Mouse (Mus musculus) lung, postnatal 14 days (tissue): ENCODE results near the gene Trit1.
"Not testable (repeated sequence)": the region's sequence is repeated elsewhere in the genome, so short reads cannot be mapped to it uniquely, and the experiment has no call there.

Source experiments
- DNase-seq: peaks from one replicate; pipeline ENCODE4 v3.0.0; 2021

Gene Trit1

DNA sequence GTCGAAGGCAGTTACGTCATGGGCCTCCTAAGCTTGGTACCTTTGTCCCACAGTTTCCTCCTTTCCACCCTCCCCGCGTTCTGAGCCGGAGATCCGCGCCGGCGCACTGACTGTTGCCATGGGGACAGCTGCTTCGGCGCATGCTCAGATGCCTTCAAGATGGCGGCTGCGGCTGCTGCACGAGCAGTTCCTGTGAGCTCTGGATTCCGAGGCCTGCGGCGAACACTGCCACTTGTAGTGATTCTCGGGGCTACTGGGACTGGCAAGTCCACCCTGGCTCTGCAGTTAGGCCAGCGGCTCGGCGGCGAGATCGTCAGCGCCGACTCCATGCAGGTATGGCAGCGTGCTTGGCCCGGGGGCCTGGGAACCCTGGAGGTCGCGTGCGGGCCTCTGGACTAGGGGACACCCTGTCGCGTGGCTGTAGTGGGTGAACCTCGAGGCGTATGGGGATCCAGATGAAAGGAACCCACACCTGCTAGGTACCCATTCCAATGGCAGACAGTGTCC, at the start of gene Trit1:
Gene Trit1 (plus strand): TSS at position 147 of the 507 bp plus-strand sequence.
- DNase-seq: peak; percentile 96

DNA sequence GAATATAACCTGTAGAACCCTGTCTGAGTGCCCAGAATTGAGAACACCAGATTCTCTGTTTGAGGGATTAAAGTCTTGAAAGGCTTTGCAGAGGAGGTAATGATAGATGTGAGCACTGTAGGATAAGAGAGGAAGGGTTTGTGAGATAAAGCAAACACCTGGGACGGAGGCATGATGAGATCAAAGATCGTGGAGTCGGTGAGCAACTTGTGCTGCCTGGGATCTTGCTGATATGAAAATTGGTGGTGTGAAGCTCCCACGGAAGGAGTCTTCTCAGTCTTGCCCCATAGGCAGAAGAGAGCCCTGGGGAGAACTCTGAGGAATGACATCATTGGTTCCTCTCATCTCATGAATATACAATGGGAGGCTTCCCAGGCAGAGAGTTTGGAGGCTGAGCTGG, 48.3 kb upstream of the Trit1 start:
- no peak for DNase-seq

DNA sequence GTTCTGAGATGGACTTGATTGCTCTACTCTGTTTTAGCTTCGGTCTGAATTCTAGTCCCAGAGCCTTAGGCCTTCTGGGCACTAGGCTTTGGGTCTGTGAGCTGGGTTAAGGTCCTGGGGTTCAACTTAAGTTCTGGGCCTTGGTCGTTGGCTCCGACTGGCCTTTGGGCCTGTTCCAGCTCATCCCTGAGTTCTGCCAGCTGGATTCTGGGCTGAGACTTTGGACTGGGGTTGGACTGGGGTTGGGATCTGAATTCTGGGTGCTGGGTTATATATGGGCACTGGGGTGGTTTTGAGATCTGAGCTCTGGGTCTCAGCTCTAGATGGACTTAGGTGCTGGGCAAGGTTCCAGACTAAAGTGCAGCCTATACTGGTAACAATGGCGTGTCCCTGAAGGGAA, 45.2 kb upstream of the Trit1 start:
- DNase-seq: no peak

DNA sequence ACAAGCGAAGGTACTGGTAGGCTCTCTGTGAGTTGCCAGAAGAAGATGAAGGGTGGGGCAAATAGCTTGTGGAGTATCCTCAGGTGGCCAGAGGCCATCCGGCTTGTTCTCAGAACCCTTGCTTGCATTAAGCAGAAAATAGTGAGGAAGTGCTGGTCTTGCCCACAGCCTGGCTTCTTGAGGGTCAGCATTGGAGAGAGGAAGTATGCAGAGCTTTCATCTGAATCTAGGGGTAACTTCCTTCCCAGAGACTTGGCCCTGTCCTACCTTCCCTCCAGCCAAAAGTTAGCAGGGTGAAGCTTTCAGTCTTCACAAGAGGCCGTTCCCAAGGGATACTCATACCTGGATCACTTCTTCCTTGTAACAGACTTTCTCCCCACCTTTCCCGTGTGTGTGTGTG, 44.8 kb upstream of the Trit1 start:
- DNase-seq: no peak

DNA sequence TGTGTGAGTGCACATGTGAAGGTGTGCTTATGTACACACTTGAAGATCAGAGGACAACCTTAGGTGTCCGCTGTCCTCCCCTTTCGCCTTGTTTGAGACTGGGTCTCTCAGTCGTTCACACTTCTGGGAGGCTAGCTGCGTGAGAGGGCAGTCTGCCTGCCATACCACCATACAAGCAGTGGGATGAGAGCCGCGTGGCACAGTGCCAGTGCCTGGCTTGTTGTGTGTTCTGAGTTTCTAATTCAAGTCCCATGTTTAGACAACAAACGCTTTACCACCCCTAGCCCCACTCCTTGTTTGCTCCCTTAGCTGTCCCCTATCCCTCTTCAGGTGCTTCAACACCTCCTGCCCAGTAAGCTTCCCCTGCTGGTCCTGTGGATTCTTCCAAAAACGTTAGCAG, 44.3 kb upstream of the Trit1 start:
- no peak for DNase-seq

DNA sequence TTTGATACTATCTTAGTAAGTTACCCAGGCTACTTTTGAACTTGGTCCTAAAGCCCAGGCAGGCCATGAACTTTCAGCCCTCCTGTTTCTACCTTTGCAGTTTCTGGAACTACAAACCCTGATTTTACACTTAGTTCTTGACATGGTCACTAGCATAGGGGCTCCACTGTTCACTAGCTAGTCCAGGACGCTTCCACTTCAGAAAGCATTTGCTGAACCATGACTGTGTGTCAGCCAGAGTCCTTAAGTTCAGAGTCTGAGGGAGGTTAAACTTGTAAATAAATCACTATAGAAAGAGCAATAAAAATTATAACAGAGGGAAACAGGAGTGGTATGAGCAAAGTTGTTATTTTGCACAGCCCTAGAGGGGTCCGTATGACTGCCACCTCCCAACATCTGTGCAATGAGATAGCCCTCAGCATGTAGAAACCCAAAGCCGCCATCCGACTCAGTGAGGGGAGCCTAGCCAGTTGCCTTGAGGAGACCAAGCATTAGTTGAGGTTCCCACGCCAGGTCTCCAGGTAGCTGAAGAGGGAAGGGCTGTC, 41.3 kb upstream of the Trit1 start:
- no peak for DNase-seq

DNA sequence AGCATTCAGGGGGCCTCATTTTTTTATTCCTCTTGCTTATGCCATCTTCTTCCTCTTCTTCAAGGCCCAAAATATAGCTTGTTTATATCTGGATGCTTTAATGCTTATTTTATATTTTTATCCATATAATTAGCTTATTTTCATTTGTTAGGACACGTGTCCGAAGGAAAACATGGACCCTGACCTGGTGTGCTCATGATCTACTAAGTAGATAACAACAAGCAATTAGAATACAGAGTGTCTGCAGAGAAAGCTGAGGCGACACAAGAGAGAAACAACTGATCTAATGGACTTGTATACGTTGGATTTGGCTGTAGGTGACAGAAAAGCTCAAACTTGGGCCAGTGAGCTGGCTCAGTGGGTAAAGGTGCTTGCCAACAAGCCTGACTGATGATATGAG, 39.5 kb upstream of the Trit1 start:
- DNase-seq: no peak

DNA sequence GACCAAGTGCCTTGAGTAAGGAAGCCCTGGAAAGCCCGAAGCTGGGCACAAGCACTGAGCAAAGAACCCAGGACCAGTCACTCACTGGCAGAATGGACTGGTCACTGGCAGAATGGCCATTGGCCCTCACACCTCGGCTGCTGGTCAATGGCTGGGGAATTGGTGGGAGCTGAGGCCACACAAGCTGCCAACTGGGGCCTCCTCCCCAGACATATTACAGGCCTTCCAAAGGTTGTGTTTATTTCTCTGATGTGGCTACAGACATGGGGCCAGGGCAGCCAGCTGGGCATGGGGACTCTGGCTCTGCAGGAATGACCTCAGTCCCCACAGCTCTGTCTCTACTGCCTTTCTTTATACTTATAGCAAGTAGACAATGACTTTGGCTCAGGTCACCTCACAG, 37.5 kb upstream of the Trit1 start:
- DNase-seq: no peak

DNA sequence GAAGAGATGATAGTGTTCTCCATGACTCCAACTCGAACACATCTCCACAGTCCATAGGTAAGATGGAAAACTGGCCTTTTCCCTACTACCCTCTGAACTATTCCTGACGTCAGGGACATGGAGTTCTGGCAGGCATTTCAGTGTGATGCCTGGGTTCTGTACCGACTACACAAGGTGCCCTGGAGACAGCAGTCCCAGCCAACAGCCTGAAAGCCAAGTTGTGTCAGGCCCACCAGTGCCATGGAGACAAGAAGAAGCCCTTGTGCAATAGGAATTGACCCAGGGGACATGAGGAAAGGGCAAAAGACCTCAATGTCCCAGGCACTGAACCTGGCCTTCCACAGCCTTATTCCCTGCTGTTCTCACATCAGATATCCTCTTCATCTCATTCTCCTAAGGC, 36.6 kb upstream of the Trit1 start:
- DNase-seq: no peak

DNA sequence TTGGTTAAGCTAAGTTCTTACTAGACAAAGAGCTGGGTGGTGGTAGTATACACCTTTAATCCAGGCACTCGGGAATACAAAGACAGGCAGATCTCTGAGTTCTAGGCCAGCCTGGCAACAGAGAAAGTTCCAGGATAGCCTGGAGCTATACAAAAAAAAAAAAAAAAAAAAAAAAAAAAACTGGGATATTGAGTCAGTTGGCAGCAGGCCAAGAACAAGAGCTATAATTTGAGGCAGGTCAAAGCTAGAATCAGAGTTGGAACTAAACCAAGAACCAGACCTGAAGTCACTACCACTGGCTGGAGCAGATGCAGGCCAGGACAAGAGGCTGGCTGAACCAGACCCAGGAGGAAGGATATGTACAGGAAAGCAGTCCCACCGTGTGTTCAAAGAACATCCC, 35.7 kb upstream of the Trit1 start:
- no peak for DNase-seq

DNA sequence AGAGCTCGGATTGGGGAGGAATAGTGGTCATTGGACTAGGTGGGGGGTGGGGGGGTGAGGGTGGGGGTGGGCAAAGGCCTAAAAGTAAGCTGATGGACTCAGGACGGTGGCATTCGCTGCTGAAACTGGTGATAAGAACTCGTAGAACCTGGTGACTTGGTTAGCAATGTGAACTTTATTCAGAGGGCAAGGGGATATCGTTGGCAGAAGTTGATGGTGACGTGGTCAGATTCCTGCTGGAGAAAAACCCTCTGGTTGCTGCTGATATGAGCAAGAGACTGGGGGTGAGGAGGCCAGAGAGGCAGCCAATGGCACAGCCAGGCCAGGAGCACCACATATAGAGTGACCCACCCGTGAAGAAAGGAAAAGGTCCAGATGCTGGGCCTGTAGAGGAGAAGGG, 35.2 kb upstream of the Trit1 start:
- DNase-seq: no peak

DNA sequence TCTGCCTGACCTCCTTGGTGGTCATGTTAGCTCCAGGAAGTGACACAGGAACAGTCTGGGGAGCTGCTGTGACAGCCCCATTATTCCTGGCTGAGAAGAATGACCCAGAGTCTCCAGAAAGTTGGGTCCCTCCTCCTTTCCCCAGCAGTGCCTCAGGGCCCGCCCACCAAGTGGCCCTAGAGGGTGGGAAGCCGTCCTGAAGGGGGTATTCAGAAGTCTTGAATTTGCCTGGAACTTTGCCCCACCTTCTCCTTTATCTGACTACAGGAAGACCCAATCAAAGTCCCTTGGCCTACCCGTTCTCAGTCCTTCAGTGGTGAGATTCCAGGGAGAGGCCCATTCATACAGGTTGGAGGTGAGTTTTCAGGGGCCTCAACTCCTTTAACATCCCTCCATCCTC, 34.5 kb upstream of the Trit1 start:
- DNase-seq: no peak

DNA sequence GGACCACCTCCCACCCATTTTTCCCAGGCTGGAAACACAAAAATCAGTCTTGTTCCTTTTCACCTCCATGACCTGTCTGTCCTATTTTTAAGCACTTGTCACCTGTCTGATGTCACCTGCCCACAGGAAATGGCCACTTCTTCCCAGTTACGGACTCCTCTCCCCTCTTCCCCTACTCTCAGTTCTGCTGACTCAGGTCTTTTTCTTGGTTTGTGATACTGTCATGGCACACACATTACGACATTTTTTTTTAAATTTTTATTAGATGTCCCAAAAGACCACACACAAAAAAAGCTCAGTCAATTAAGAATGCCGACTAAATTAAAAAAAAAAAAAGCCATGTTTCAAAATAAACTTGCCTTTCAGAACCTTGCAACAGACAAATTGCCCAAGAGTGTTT, 33.9 kb upstream of the Trit1 start:
- DNase-seq: no peak

DNA sequence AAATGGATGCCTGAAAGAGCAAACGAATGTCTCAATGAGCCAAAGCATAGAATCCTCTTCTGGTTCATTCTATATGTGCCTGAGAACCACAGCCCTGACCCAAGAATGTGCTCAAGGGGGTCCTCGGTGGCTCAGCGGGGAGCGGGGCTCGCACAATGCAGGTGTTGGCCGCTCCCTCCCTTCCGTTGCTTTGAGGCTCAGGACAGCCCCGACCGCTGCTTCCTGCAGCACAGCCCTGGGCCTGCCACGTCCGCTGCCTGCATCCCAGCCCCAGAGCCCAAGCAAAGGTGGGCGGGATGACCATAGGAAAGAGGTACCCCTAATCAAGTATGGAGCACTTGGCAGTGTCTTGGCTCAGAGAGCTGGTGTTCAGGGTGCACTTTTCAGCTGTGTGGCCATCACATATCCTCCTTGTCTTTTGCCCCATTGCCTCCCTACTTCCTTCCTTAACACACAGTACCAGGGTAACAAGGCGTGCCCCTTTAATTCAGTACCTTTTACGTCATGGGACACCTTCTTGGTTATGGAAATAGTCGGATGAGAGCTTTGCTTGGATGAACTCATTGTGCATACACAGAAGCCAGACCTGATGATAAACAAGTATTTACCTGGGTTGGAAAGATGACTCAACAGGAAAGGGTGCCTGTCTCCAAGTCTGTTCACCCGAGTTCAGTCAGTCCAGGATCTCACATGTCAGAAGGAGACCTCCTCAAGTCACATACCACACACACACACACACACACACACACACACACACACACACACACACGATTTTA, 32.7 kb upstream of the Trit1 start:
- DNase-seq: no peak

DNA sequence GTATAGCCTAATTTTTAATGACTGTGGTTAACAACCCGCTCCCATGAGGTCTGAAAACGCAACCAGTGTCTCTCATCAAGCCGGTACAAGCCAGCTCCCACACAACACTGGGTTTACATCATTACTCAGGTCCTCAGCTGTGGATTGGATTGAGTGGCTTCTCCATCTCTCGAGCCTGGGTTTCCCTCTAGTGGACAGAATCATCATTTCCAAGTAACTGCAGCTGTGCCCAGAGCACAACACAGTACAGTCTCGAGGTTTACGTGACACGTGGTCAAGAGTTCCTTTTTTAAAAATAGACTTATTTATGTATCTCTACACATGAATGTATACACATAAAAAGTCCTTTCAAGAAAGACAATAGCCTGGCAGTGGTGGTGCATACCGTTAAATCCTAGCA, 31.3 kb upstream of the Trit1 start:
- DNase-seq: peak; percentile 61

DNA sequence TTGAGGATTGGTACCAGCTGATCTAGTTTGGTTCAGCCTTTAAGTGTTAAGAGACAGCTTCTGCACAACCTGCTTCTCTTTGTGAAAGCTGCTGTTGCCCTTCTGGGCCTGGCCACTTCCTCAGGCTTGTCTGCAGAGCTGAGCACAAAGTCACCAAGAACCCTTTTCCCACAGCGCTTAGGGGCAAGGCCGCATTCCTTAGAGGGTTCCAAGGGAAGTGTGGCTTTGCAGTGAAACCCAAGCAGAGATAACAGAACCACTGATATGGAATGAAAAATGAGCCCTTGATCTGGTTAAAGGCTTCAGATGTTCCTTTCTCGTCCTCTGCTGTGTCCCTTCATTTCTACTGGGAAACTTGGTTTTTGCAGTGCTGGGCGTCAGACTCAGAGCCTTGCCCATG, 29.0 kb upstream of the Trit1 start:
- no peak for DNase-seq

DNA sequence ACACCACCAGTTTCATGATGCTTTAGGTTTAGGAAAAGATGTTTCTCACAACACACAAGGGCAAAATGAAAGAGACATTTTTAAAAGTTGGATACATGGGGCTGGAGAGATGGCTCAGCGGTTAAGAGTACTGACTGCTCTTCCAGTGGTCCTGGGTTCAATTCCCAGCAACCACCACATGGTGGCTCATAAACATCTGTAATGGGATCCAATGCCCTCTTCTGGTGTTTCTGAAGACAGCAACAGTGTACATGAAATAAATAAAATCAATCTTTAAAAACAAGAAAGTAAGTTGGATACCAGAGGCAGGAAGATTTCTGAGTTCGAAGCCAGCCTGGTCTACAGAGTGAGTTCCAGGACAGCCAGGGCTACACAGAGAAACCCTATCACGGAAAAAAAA, 28.4 kb upstream of the Trit1 start:
- not testable (repeated sequence) for DNase-seq

DNA sequence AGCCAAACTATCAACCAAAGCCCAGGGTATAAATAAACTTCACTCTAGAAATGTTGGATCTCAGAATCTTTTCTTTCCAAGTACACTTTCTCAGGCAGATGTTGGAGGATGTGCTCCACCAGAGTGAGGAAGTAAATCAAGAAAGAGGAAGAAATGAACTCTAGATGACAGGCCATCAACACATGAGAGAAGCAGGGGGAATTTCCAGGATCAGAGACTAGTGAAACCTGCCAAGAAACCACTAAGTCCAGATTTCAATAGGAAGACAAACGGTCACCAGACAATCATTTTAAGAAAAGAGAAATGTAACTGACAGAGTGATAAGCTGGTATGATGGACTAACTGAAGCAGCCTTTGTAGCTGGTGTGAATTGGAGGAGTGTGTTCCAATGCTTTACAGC, 25.2 kb upstream of the Trit1 start:
- no peak for DNase-seq

DNA sequence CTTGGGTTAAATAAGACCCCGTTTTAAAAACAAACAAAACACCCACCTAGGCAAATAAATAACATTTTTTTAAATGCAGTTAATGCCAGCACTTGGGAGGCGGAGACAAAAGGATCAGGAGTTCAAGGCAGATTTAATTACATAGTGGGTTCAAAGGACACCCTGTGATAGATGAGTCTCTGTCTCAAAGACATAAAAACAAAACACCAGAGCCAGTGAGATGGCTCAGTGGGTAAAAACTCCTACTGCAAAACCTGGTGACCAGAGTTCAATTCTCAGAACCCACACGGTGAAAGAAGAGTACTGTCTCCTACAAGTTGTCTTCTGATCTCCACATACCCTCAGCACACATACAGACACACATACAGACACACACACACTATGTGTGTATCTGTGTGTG, 24.1 kb upstream of the Trit1 start:
- DNase-seq: no peak

DNA sequence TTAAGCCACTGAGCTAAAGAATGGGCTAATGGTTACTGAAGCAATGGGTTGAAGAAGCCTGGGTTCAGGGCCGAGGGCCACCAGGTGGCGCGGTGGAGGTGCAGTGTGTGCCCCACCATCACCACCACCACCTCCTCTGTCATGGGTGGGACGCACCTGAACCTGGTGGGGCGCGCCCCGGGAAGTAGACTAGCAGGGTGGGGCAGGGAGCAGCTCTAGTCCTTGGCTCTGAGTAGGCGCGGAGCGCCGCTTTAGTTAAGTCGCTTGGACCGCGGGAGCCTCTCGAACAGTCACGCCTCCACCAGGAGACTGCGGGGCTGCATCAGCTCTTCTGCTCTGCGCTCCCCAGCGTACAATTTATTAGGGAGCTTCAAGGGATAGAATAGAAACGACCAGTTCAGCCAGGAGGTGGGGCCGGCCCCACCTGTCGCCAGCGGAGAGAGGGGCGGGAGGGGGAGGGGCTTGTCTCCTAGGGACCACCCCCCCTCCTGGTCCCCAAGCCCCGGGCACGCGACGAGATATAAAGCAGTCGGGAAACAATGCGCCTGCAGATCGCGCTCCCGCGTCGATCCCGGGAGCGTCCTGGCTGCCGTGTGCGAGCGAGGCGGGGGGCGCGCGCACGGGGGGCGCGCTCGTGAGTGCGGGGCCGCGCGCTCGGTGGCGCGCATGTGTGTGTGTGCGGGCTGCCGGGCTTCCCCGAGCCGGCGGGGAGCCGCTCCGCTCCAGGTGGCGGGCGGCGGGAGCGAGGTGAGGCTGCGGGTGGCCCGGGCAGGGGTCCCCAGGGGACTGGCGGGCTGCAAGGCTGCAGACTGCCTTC, 20.8 kb upstream of the Trit1 start, which contains the start of gene Mycl:
Gene Mycl (plus strand): TSS at position 249 of the 817 bp plus-strand sequence.
- peak; percentile 90 for DNase-seq

DNA sequence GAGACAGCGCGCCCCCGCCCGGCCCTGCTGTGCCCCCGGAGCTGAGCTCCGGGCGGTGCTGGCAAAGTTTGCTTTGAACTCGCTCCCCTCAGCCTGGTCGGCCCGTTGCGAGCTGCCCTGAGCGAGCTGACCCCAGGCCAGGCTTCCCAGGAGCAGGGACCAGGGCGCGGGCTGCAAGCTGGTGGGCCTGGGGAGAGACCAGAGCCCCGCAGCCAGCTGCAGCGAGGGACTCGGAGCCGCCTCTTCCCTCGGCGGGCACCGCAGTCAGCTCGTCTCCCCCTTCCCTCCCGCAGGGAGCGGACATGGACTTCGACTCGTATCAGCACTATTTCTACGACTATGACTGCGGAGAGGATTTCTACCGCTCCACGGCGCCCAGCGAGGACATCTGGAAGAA, 20.2 kb upstream of the Trit1 start:
- peak; percentile 28 for DNase-seq

DNA sequence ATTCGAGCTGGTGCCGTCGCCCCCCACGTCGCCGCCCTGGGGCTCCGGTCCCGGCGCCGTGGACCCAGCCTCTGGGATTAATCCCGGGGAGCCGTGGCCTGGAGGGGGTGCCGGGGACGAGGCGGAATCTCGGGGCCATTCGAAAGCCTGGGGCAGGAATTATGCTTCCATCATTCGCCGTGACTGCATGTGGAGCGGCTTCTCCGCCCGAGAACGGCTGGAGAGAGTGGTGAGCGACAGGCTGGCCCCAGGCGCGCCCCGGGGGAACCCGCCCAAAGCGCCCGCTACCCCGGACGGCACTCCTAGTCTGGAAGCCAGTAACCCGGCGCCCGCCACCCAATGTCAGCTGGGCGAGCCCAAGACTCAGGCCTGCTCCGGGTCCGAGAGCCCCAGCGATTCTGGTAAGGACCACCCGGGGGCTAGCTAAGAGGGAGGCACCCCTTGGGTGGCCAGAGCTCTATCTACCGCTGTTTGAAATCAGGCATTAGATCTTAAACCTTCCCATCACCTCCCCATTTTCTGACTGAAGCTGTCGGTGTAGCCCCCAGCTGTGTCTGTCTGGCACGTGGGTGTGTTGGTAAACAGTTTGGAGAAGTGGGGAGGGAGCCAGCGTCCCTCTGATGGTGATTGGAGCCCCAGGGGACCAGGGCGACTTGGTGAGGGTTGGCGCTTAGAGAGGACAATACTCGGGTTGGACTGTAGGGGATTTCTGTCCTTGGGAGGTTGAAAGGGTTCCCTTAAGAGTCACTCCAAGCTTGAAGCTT, 19.6 kb upstream of the Trit1 start:
- DNase-seq: peak; percentile 30
